Mouse (Mus musculus): Measurements from ENCODE around the gene P2rx3. TPM values are rescaled to one million over a fixed set of nuclear protein-coding genes. Genes with fewer than 3 reads are reported as not detected.

The P2rx3 gene
- polyA plus RNA-seq, 1 experiment from 2014 or later: not detected

DNA sequence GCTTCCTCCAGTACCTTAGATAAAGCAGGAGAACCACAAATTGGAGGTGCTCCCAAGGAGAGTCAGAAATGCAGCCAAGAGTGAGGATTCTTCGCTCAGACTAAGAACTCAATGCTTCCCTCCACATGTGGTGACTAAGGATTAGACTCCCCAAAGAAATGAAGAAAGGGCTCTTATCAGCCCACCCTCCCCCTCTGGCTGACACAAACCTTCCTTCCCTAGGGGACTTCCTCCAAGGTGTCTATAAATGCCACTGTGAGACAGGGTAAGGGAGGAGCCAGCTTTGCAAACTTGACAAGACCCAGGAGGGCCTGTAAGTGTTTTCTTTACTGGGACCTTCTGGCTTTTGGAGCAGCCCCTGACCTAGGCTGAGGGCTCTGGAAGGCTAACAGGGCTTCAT lies 57.1 kb downstream of the P2rx3 start, which contains the start of gene Prg2:
Gene Prg2 (plus strand): TSS at position 274 of the 400 bp plus-strand sequence.
- Histone ChIP-seq H3K9me3 (ENCODE audit: control insufficient read depth, low read length) (no peaks in the 10 kb centered on the region), H3K36me3 (ENCODE audit: control insufficient read depth, insufficient read depth, low read length) (no peaks in the 10 kb centered on the region), H3K4me2 (ENCODE audit: low read length) (no peak within 1 kb of the TSS), H3K27ac (replicated peaks in 1 of 2; ENCODE audit: control insufficient read depth in 1 of 2, insufficient read depth in 1 of 2, low read depth in 2 of 2, low read length in 2 of 2) (no peak within 1 kb of the TSS), H3K9ac (ENCODE audit: low read length) (no peak within 1 kb of the TSS), H3K4me1 (ENCODE audit: control insufficient read depth in 2 of 2, insufficient read depth in 2 of 2, low read length in 2 of 2) (no peaks in the 10 kb centered on the region), H3K4me3 (ENCODE audit: control insufficient read depth in 1 of 2, insufficient read depth in 1 of 2, low read depth in 1 of 2, low read length in 2 of 2) (no peak within 1 kb of the TSS), H3K27me3 (ENCODE audit: control insufficient read depth, insufficient read depth, low read length) (no peaks in the 10 kb centered on the region)
- ATAC-seq (ENCODE audit: insufficient number of reproducible peaks, insufficient read depth, low FRiP score, low read depth): no peak
- 35% methylated on average over 1 of the region's 1 CpGs for WGBS

DNA sequence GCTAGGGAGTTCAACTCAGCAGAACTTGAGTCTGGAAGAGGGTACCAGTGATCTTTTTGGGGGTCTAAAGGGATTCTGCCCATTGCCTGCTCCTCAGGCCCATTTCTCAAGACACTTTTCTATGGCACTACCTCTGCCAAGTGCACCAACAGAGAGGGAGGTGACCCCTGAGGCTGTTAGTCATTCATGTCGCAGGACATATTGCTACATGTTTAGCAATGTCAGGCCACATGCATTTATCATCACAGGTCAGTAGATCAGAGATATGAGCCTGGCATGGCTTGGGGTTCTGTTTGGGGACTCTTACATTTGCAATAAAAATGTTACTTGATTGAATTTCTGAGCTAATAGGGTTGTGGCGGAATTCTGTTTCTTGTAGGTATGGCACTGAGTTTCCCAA lies 61.7 kb downstream of the P2rx3 start:
- Histone ChIP-seq H3K4me2 (ENCODE audit: low read length) (no peak overlapping the region), H3K9me3 (ENCODE audit: control insufficient read depth, low read length) (no peaks in the 10 kb centered on the region), H3K4me1 (ENCODE audit: control insufficient read depth in 2 of 2, insufficient read depth in 2 of 2, low read length in 2 of 2) (no peaks in the 10 kb centered on the region), H3K27me3 (ENCODE audit: control insufficient read depth, insufficient read depth, low read length) (no peaks in the 10 kb centered on the region), H3K4me3 (ENCODE audit: control insufficient read depth in 1 of 2, insufficient read depth in 1 of 2, low read depth in 1 of 2, low read length in 2 of 2) (no peak overlapping the region), H3K9ac (ENCODE audit: low read length) (no peak overlapping the region), H3K36me3 (ENCODE audit: control insufficient read depth, insufficient read depth, low read length) (no peaks in the 10 kb centered on the region), H3K27ac (replicated peaks in 1 of 2; ENCODE audit: control insufficient read depth in 1 of 2, insufficient read depth in 1 of 2, low read depth in 2 of 2, low read length in 2 of 2) (no peak overlapping the region)
- WGBS: 84% methylated on average over 2 of the region's 2 CpGs
- no peak for ATAC-seq (ENCODE audit: insufficient number of reproducible peaks, insufficient read depth, low FRiP score, low read depth)

DNA sequence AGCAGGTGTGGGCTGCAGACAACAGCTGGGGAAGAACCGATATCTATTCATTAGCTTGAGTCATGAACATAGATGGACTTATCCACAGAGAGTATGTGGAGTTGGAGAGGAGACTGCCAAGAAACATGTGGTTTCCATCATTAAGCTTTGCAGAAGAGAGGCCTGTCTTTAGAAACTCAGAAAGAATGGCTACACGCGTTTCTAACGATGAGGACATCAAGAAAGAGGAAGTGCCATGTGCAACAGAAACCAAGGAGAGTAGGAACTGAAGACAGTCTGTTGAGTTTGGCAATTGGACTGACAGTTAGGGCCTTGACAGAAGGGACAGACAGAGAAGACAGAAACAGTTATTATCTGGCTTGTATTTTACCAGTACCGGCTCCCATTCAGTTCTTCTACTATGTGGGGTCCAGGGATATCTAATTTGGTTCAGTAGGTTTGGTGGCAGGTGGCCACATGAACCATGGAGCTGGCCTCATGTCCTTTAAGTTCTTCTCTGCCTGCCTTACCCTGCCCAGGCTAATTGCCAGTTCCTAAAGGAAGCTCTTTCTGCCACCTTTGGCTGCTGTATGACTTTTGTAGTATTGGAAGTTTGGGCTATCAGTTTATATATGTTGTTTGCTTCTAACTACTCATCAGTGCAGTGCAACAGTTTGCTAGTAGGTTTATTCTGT lies 69.8 kb downstream of the P2rx3 start:
- ATAC-seq (ENCODE audit: insufficient number of reproducible peaks, insufficient read depth, low FRiP score, low read depth): no peak
- 82% methylated on average over 5 of the region's 5 CpGs for WGBS
- Histone ChIP-seq H3K9ac (ENCODE audit: low read length) (no peak overlapping the region), H3K4me1 (ENCODE audit: control insufficient read depth in 2 of 2, insufficient read depth in 2 of 2, low read length in 2 of 2) (no peaks in the 10 kb centered on the region), H3K9me3 (ENCODE audit: control insufficient read depth, low read length) (no peaks in the 10 kb centered on the region), H3K36me3 (ENCODE audit: control insufficient read depth, insufficient read depth, low read length) (no peaks in the 10 kb centered on the region), H3K4me2 (ENCODE audit: low read length) (no peak overlapping the region), H3K4me3 (ENCODE audit: control insufficient read depth in 1 of 2, insufficient read depth in 1 of 2, low read depth in 1 of 2, low read length in 2 of 2) (no peak overlapping the region), H3K27me3 (ENCODE audit: control insufficient read depth, insufficient read depth, low read length) (no peaks in the 10 kb centered on the region), H3K27ac (replicated peaks in 1 of 2; ENCODE audit: control insufficient read depth in 1 of 2, insufficient read depth in 1 of 2, low read depth in 2 of 2, low read length in 2 of 2) (no peak overlapping the region)

DNA sequence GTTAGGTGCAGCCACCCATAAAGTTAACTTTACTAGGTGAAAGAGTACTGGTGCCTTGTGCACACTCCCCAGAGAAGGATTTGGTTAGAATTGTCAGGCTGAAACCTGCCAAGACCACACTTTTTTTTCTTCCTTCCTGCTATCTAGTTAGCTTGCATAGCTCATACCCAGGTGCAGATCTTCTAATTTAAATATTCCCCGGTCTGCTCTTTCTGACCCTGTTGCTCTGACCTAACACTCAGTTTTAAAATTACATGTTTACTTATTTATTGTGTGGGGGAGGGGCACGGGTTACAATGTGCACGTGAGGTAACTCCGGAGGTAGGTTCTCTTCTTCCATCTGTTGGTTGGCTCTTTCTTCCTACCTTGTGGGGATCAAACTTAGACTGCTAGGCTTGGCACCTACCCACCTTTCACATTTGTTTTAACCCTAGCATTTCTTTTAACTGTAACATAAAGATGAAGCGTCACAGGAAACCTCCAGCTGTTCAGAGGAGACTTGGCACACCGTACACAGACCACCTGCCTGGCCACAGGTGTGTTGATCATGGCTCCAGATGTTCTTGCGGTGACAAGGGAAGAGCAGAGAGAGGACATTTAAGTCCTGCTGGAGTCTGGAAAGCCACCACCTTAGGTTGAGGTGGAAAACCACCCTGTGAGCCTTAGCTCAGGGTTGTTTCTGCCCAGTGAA lies 73.0 kb downstream of the P2rx3 start:
- H3K9me3 ChIP-seq (ENCODE audit: control insufficient read depth, low read length): no peaks in the 10 kb centered on the region
- ATAC-seq (ENCODE audit: insufficient number of reproducible peaks, insufficient read depth, low FRiP score, low read depth): no peak
- H3K4me3 ChIP-seq (ENCODE audit: control insufficient read depth in 1 of 2, insufficient read depth in 1 of 2, low read depth in 1 of 2, low read length in 2 of 2): no peak overlapping the region
- no peak overlapping the region for H3K4me2 ChIP-seq (ENCODE audit: low read length)
- no peaks in the 10 kb centered on the region for H3K36me3 ChIP-seq (ENCODE audit: control insufficient read depth, insufficient read depth, low read length)
- 89% methylated on average over 7 of the region's 7 CpGs for WGBS
- no peaks in the 10 kb centered on the region for H3K4me1 ChIP-seq (ENCODE audit: control insufficient read depth in 2 of 2, insufficient read depth in 2 of 2, low read length in 2 of 2)
- H3K27ac ChIP-seq (replicated peaks in 1 of 2; ENCODE audit: control insufficient read depth in 1 of 2, insufficient read depth in 1 of 2, low read depth in 2 of 2, low read length in 2 of 2): no peak overlapping the region
- H3K9ac ChIP-seq (ENCODE audit: low read length): no peak overlapping the region
- no peaks in the 10 kb centered on the region for H3K27me3 ChIP-seq (ENCODE audit: control insufficient read depth, insufficient read depth, low read length)

DNA sequence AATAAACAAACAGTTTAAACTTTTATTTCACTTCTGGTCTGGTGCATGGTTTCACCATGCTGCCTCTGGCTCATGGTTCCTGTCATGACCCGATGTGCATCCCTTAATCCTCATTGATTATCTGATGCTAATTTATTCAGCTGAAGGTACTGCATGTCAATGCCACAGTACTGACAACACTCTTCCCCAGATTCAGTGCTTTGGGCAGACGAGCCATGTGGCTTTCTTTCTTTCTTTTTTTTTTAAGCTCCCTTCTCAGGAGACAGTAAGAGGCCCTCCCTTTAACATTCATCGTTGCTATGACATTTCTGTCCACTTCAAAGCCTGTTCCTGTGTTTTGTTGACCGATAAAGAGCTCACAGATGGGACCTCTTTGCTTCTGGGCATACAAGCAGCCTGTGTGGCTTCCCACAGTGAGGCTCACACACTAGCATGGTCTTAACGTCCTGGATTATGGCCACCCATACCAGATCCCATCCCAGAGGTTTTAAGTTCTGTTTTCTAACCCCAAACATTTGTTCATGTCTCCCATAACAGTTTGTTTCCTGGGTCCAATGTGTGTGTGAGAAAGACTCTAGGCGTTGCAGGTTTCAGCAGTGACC lies 74.3 kb downstream of the P2rx3 start:
- no peak for ATAC-seq (ENCODE audit: insufficient number of reproducible peaks, insufficient read depth, low FRiP score, low read depth)
- Histone ChIP-seq H3K27ac (replicated peaks in 1 of 2; ENCODE audit: control insufficient read depth in 1 of 2, insufficient read depth in 1 of 2, low read depth in 2 of 2, low read length in 2 of 2) (no peak overlapping the region), H3K9me3 (ENCODE audit: control insufficient read depth, low read length) (no peaks in the 10 kb centered on the region), H3K27me3 (ENCODE audit: control insufficient read depth, insufficient read depth, low read length) (no peaks in the 10 kb centered on the region), H3K36me3 (ENCODE audit: control insufficient read depth, insufficient read depth, low read length) (peaks cover 8% of the 10 kb centered on the region), H3K4me2 (ENCODE audit: low read length) (no peak overlapping the region), H3K4me1 (ENCODE audit: control insufficient read depth in 2 of 2, insufficient read depth in 2 of 2, low read length in 2 of 2) (no peaks in the 10 kb centered on the region), H3K4me3 (ENCODE audit: control insufficient read depth in 1 of 2, insufficient read depth in 1 of 2, low read depth in 1 of 2, low read length in 2 of 2) (no peak overlapping the region), H3K9ac (ENCODE audit: low read length) (no peak overlapping the region)
- 44% methylated on average over 6 of the region's 6 CpGs for WGBS

DNA sequence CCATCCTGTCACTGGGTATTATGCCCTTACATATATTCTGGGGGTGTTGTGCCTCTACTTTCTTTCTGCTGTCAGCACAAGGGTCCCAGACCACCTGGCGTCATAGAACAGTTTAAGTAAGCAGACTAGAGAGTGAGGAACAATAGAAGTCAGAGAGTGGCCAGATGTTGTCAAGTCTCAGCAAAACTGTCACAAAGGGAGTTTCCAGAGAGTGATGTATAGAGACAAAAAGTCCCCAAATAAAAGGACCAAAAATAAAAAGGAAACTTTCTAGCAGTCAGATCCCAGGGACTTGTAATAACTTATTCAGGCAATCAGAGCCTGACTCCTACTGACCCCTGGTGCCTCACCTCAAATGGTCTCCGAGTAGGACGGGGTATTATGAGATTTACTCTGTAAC lies 75.4 kb downstream of the P2rx3 start:
- H3K27me3 ChIP-seq (ENCODE audit: control insufficient read depth, insufficient read depth, low read length): no peaks in the 10 kb centered on the region
- no peak overlapping the region for H3K4me2 ChIP-seq (ENCODE audit: low read length)
- no peak overlapping the region for H3K27ac ChIP-seq (replicated peaks in 1 of 2; ENCODE audit: control insufficient read depth in 1 of 2, insufficient read depth in 1 of 2, low read depth in 2 of 2, low read length in 2 of 2)
- 82% methylated on average over 3 of the region's 3 CpGs for WGBS
- no peak overlapping the region for H3K4me3 ChIP-seq (ENCODE audit: control insufficient read depth in 1 of 2, insufficient read depth in 1 of 2, low read depth in 1 of 2, low read length in 2 of 2)
- H3K36me3 ChIP-seq (ENCODE audit: control insufficient read depth, insufficient read depth, low read length): peaks cover 18% of the 10 kb centered on the region
- ATAC-seq (ENCODE audit: insufficient number of reproducible peaks, insufficient read depth, low FRiP score, low read depth): no peak
- no peaks in the 10 kb centered on the region for H3K4me1 ChIP-seq (ENCODE audit: control insufficient read depth in 2 of 2, insufficient read depth in 2 of 2, low read length in 2 of 2)
- H3K9ac ChIP-seq (ENCODE audit: low read length): no peak overlapping the region
- H3K9me3 ChIP-seq (ENCODE audit: control insufficient read depth, low read length): no peaks in the 10 kb centered on the region

DNA sequence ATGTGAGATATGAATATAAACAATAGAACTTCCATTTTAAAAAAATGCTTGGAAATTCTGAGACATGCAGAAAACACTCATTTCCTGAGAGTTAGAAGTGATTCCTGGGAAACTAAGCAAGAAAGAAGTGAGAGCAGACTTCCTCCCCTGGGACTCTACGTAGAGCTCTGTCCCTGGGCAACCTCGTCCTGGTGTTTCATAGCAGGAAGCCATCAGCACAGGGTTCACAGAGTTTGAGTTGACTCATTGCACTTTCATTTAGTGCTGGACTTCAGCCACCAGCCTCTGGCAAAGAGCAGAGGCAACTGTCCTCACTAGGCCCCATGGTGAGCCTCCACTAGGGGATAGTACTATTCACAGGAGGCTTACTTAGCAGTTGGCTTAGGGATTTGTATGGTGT lies 76.0 kb downstream of the P2rx3 start:
- ATAC-seq (ENCODE audit: insufficient number of reproducible peaks, insufficient read depth, low FRiP score, low read depth): peak; percentile 65
- H3K4me1 ChIP-seq (ENCODE audit: control insufficient read depth in 2 of 2, insufficient read depth in 2 of 2, low read length in 2 of 2): no peaks in the 10 kb centered on the region
- no peak overlapping the region for H3K4me2 ChIP-seq (ENCODE audit: low read length)

More for the DNA sequence above, 76.0 kb downstream of the P2rx3 start:
- H3K27me3 ChIP-seq (ENCODE audit: control insufficient read depth, insufficient read depth, low read length): no peaks in the 10 kb centered on the region
- H3K27ac ChIP-seq (replicated peaks in 1 of 2; ENCODE audit: control insufficient read depth in 1 of 2, insufficient read depth in 1 of 2, low read depth in 2 of 2, low read length in 2 of 2): no peak overlapping the region
- H3K9ac ChIP-seq (ENCODE audit: low read length): no peak overlapping the region
- WGBS: 48% methylated on average over 2 of the region's 2 CpGs
- peaks cover 24% of the 10 kb centered on the region for H3K36me3 ChIP-seq (ENCODE audit: control insufficient read depth, insufficient read depth, low read length)
- H3K4me3 ChIP-seq (ENCODE audit: control insufficient read depth in 1 of 2, insufficient read depth in 1 of 2, low read depth in 1 of 2, low read length in 2 of 2): no peak overlapping the region
- no peaks in the 10 kb centered on the region for H3K9me3 ChIP-seq (ENCODE audit: control insufficient read depth, low read length)
